Mouse (Mus musculus) forebrain, embryonic 11.5 days (tissue): ENCODE results near the gene Selenof. TPM values are rescaled to one million over a fixed set of nuclear protein-coding genes. Genes with fewer than 3 reads are reported as not detected.

Experiments used
- ATAC-seq: fragments of 200-750 bp; cut with Nextera tagmentation; replicated peaks from 2 replicates; pipeline ENCODE4 v1.8.0; 2017; ENCODE audit warnings: moderate TSS enrichment; ENCODE audit not compliant: low FRiP score
- DNase-seq: peaks from one replicate; pipeline ENCODE4 v3.0.0-alpha.2; 2017; ENCODE audit warnings: low spot score
- H3K27ac ChIP-seq: fragments of 300-500 bp; sonication (generic); 2 replicates; pipeline ENCODE4 v1.5.1; 2014; ENCODE audit warnings: low read depth, low read length
- H3K27me3 ChIP-seq: fragments of 300-500 bp; sonication (generic); 2 replicates; pipeline ENCODE4 v1.6.1; 2014; ENCODE audit warnings: mild to moderate bottlenecking, low read length, mixed read lengths; ENCODE audit not compliant: control insufficient read depth, insufficient read depth
- H3K36me3 ChIP-seq: fragments of 300-500 bp; sonication (generic); 2 replicates; pipeline ENCODE4 v1.6.1; 2014; ENCODE audit warnings: mild to moderate bottlenecking, low read length, moderate library complexity, mixed read lengths; ENCODE audit not compliant: control insufficient read depth, insufficient read depth
- H3K4me1 ChIP-seq: fragments of 300-500 bp; sonication (generic); replicated peaks from 2 replicates; pipeline ENCODE4 v1.6.1; 2014; ENCODE audit warnings: low read length, mixed read lengths; ENCODE audit not compliant: control insufficient read depth, insufficient read depth
- H3K4me2 ChIP-seq: fragments of 300-500 bp; sonication (generic); 2 replicates; pipeline ENCODE4 v1.6.1; 2014; ENCODE audit warnings: low read depth, mild to moderate bottlenecking, low read length, moderate library complexity, mixed read lengths; ENCODE audit not compliant: severe bottlenecking
- H3K4me3 ChIP-seq: fragments of 300-500 bp; sonication (generic); 2 replicates; pipeline ENCODE4 v1.5.1; 2014; ENCODE audit warnings: low read depth, low read length
- H3K9ac ChIP-seq: fragments of 300-500 bp; sonication (generic); 2 replicates; pipeline ENCODE4 v1.6.1; 2014; ENCODE audit warnings: low read length
- H3K9me3 ChIP-seq: fragments of 300-500 bp; sonication (generic); 2 replicates; pipeline ENCODE4 v1.6.1; 2016; ENCODE audit warnings: low read length, mixed read lengths; ENCODE audit not compliant: control insufficient read depth
- WGBS: fragments of 180-500 bp; shearing (Covaris S2); extraction: QIAGEN DNeasy Blood & Tissue Kit; methylation state at CpG from one replicate; pipeline ENCODE4 v1.1.7; 2014; 5-methylcytosine and 5-hydroxymethylcytosine counted together
- polyA plus RNA-seq: library from polyadenylated mRNA; unstranded; fragments of >200 nt; fragmentation: Nextera tagmentation; extraction: Ambion mirVana; gene quantifications from 2 replicates; pipeline ENCODE4 v1.2.1, GENCODE M21; 2014

Gene Selenof
- polyA plus RNA-seq, 1 experiment from 2014 or later: 409 TPM

DNA sequence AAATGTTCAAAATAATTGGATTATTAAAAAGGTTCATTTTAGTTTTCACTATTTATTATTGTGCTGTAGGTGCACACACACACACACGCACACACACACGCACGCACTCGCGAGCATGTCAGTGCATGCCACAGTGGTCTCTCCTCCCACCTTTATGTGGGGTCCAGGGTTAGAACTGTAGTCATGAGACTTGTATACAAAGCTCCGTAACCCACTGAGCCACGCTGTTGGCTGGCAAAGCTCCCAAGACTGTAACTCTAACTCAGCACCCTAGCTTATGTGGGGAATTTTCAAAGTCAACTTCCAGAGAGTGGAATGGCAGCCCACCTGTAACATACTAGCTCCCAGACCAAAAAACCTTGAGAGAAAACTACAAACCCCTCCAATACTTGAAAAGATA lies 25.0 kb upstream of the Selenof start:
- ATAC-seq (no peak; the same call in 1 of the 2 replicates), DNase-seq (no peak)
- Histone ChIP-seq H3K27ac (no peak overlapping the region), H3K4me3 (no peak overlapping the region), H3K9me3 (no peaks in the 10 kb centered on the region), H3K9ac (no peak overlapping the region), H3K36me3 (no peaks in the 10 kb centered on the region), H3K4me2 (no peak overlapping the region), H3K4me1 (peaks cover 2% of the 10 kb centered on the region; the same call in 1 of the 2 replicates), H3K27me3 (no peaks in the 10 kb centered on the region)
- WGBS: 87% methylated on average over 7 of the region's 7 CpGs

GRCm38 (mm10) chr3:144545832-144546231 lies 24.3 kb upstream of the Selenof start:
- Histone ChIP-seq H3K36me3 (no peaks in the 10 kb centered on the region), H3K4me2 (no peak overlapping the region), H3K9ac (no peak overlapping the region), H3K27ac (peak overlapping the region; percentile 55), H3K9me3 (no peaks in the 10 kb centered on the region), H3K4me3 (no peak overlapping the region), H3K4me1 (peaks cover 2% of the 10 kb centered on the region; the same call in 1 of the 2 replicates), H3K27me3 (no peaks in the 10 kb centered on the region)
- peak; percentile 44 for ATAC-seq
- no peak for DNase-seq
- 27% methylated on average over 4 of the region's 4 CpGs for WGBS

- no peak overlapping the region for H3K9ac ChIP-seq
- 38% methylated on average over 4 of the region's 4 CpGs for WGBS
- no peaks in the 10 kb centered on the region for H3K27me3 ChIP-seq
- no peaks in the 10 kb centered on the region for H3K36me3 ChIP-seq
- peaks cover 4% of the 10 kb centered on the region; the same call in 1 of the 2 replicates for H3K4me1 ChIP-seq
- H3K27ac ChIP-seq: peak overlapping the region; percentile 32
- no peaks in the 10 kb centered on the region for H3K9me3 ChIP-seq
- DNase-seq (no peak), ATAC-seq (no peak; the same call in 1 of the 2 replicates)
- H3K4me2 ChIP-seq: no peak overlapping the region
- no peak overlapping the region for H3K4me3 ChIP-seq
Measured at GRCm38 (mm10) chr3:144546490-144546889, 23.6 kb upstream of the Selenof start.

- Histone ChIP-seq H3K27ac (no peak overlapping the region), H3K9ac (no peak overlapping the region), H3K4me1 (peaks cover 4% of the 10 kb centered on the region; the same call in 1 of the 2 replicates), H3K4me2 (no peak overlapping the region), H3K36me3 (no peaks in the 10 kb centered on the region), H3K4me3 (no peak overlapping the region), H3K9me3 (no peaks in the 10 kb centered on the region), H3K27me3 (no peaks in the 10 kb centered on the region)
- DNase-seq (no peak), ATAC-seq (no peak)
- 88% methylated on average over 7 of the region's 7 CpGs for WGBS
Measured at GRCm38 (mm10) chr3:144548186-144548845, 21.8 kb upstream of the Selenof start.

DNA sequence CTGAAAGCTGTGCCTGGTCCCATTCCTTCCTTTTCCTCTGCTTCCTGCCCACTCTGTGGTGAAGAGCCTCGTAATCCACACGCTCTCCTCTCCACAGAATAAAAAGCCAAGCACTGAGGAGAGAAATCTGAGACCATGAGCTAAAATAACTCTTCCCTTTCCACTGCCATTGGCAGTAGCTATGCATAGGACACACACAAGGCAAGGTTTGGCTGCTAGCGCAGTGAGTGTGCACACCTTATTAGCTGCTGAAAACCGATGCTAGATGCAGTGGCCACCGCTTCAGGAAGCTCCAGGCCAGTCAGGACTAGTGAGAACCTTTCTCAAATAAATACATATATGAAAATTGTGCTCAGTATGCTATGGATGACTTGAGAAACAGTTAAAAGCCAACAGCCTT lies 20.1 kb upstream of the Selenof start:
- no peaks in the 10 kb centered on the region for H3K27me3 ChIP-seq
- ATAC-seq (no peak), DNase-seq (no peak)
- 92% methylated on average over 5 of the region's 5 CpGs for WGBS
- H3K4me3 ChIP-seq: no peak overlapping the region
- H3K36me3 ChIP-seq: no peaks in the 10 kb centered on the region
- H3K4me2 ChIP-seq: no peak overlapping the region
- H3K4me1 ChIP-seq: peaks cover 12% of the 10 kb centered on the region
- no peaks in the 10 kb centered on the region for H3K9me3 ChIP-seq
- H3K9ac ChIP-seq: no peak overlapping the region
- no peak overlapping the region for H3K27ac ChIP-seq

DNA sequence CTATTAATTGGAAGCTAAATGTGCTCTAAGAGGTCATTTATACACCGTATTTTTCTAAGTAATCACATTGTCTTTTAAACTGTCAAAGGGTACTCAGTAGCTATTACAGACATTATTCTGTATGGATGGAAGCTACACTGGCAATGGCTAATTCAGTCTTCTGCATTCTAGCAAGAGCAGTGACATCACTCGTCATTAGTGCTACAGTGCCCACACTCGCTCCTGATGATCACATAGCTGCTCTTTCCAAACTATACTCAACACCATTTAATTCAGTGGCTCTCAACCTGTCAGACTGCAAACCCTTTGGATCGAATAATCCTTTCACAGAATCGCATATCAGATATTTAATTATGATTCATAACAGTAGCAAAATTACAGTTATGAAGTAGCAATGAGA lies 19.4 kb upstream of the Selenof start:
- no peak overlapping the region for H3K4me2 ChIP-seq
- no peaks in the 10 kb centered on the region for H3K9me3 ChIP-seq
- H3K27me3 ChIP-seq: no peaks in the 10 kb centered on the region
- DNase-seq (no peak), ATAC-seq (no peak)
- WGBS: 72% methylated on average over 5 of the region's 5 CpGs
- H3K36me3 ChIP-seq: no peaks in the 10 kb centered on the region
- no peak overlapping the region for H3K9ac ChIP-seq
- no peak overlapping the region for H3K27ac ChIP-seq
- H3K4me1 ChIP-seq: peaks cover 12% of the 10 kb centered on the region
- H3K4me3 ChIP-seq: no peak overlapping the region

- no peak overlapping the region for H3K4me2 ChIP-seq
- H3K4me1 ChIP-seq: peaks cover 12% of the 10 kb centered on the region
- DNase-seq: no peak
- no peaks in the 10 kb centered on the region for H3K9me3 ChIP-seq
- H3K27ac ChIP-seq: no peak overlapping the region
- 80% methylated on average over 4 of the region's 4 CpGs for WGBS
- no peak for ATAC-seq
- H3K36me3 ChIP-seq: no peaks in the 10 kb centered on the region
- no peak overlapping the region for H3K4me3 ChIP-seq
- H3K9ac ChIP-seq: no peak overlapping the region
- no peaks in the 10 kb centered on the region for H3K27me3 ChIP-seq
Measured at GRCm38 (mm10) chr3:144551416-144551815, 18.7 kb upstream of the Selenof start.

GRCm38 (mm10) chr3:144553942-144554341 lies 16.2 kb upstream of the Selenof start:
- Histone ChIP-seq H3K4me2 (peak overlapping the region; percentile 11; the same call in 1 of the 2 replicates), H3K36me3 (no peaks in the 10 kb centered on the region), H3K4me1 (peaks cover 25% of the 10 kb centered on the region), H3K27ac (no peak overlapping the region), H3K9ac (no peak overlapping the region), H3K4me3 (no peak overlapping the region), H3K27me3 (no peaks in the 10 kb centered on the region), H3K9me3 (no peaks in the 10 kb centered on the region)
- DNase-seq (no peak), ATAC-seq (no peak)
- 46% methylated on average over 7 of the region's 7 CpGs for WGBS

- H3K4me1 ChIP-seq: peaks cover 25% of the 10 kb centered on the region
- H3K36me3 ChIP-seq: no peaks in the 10 kb centered on the region
- H3K27me3 ChIP-seq: no peaks in the 10 kb centered on the region
- H3K9me3 ChIP-seq: no peaks in the 10 kb centered on the region
- H3K9ac ChIP-seq: no peak overlapping the region
- DNase-seq (no peak), ATAC-seq (no peak)
- 70% methylated on average over 9 of the region's 9 CpGs for WGBS
- no peak overlapping the region for H3K4me3 ChIP-seq
- no peak overlapping the region for H3K4me2 ChIP-seq
- 0 out of 2 replicates have a peak overlapping the region, but pooled peaks have one; percentile 1 for H3K27ac ChIP-seq
Measured at GRCm38 (mm10) chr3:144554503-144554902, 15.6 kb upstream of the Selenof start.
